Mouse (Mus musculus): ENCODE data around the gene 1190007I07Rik. TPM values are rescaled to one million over a fixed set of nuclear protein-coding genes. Genes with fewer than 3 reads are reported as not detected.

Gene 1190007I07Rik
- 47.5 TPM for polyA plus RNA-seq (2017; shearing (Covaris generic))

GRCm38 (mm10) chr10:82622671-82623552 is at the start of gene 1190007I07Rik:
Gene 1190007I07Rik (minus strand): TSS chr10:82623228.

GRCm38 (mm10) chr10:82629586-82630255 is 6.7 kb upstream of the 1190007I07Rik start, which contains the start of gene Tdg:
Gene Tdg (plus strand): TSS chr10:82629828.

Other genes starting within 250 kb of the 1190007I07Rik start
- not detected for gene Gm1553, start 130.6 kb downstream of the 1190007I07Rik start, polyA plus RNA-seq (2017; shearing (Covaris generic))
- 29.7 TPM for gene Tdg, start 6.6 kb upstream of the 1190007I07Rik start, polyA plus RNA-seq (2017; shearing (Covaris generic))
- gene Glt8d2, start 67.4 kb upstream of the 1190007I07Rik start, polyA plus RNA-seq (2017; shearing (Covaris generic)): 0.86 TPM
- gene Hcfc2, start 72.9 kb upstream of the 1190007I07Rik start, polyA plus RNA-seq (2017; shearing (Covaris generic)): 38.5 TPM
- gene Nfyb, start 140.9 kb upstream of the 1190007I07Rik start, polyA plus RNA-seq (2017; shearing (Covaris generic)): 74.5 TPM
- gene Txnrd1, start 210.7 kb upstream of the 1190007I07Rik start, polyA plus RNA-seq (2017; shearing (Covaris generic)): 51.9 TPM
- gene Eid3, start 243.4 kb upstream of the 1190007I07Rik start, polyA plus RNA-seq (2017; shearing (Covaris generic)): 0.28 TPM